Mouse (Mus musculus): ENCODE results near the gene Aatk. TPM values are rescaled to one million over a fixed set of nuclear protein-coding genes. Genes with fewer than 3 reads are reported as not detected.

Gene Aatk
- total RNA-seq, 2 experiments from 2014 or later: 30.1 to 30.9 TPM

DNA sequence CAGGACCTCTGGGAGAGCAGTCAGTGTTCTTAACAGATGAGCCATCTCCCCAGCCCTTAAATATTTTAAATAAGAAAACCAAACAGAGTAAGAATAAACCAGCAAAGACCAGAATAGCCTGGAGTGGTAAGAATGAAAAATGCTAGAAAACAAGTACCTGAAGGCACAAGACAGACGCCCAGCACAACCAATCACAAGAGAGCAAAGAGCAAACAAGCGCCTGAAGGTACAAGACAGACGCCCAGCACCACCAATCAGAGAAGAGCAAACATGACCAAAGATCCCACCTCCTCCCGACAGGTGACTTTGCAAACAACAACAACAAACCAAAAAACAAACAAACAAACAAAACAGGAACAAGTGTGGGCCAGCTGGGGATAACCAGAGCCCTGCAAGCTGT, 6.9 kb upstream of the Aatk start:
- no peak for DNase-seq (ENCODE audit: low spot score in 2 of 2)

DNA sequence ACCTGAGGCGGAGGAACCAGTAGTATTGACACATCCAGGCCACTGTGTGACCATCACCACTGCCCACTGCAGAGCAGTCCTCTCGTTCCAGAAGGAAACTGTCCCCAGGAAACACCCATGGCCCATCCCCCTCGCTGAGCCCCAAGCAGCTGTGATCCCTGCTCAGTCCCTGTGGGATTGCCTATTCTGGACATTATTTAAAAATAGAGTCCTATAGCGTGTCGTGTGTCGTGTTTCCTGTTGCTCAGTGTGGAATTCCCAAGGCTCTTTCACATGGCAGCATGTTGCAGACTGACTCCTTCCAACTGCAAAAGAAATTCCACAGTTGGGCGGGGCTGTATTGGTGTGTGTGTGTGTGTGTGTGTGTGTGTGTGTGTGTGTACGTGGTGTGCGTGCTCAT, 5.3 kb upstream of the Aatk start:
- no peak for DNase-seq (ENCODE audit: low spot score in 2 of 2)

DNA sequence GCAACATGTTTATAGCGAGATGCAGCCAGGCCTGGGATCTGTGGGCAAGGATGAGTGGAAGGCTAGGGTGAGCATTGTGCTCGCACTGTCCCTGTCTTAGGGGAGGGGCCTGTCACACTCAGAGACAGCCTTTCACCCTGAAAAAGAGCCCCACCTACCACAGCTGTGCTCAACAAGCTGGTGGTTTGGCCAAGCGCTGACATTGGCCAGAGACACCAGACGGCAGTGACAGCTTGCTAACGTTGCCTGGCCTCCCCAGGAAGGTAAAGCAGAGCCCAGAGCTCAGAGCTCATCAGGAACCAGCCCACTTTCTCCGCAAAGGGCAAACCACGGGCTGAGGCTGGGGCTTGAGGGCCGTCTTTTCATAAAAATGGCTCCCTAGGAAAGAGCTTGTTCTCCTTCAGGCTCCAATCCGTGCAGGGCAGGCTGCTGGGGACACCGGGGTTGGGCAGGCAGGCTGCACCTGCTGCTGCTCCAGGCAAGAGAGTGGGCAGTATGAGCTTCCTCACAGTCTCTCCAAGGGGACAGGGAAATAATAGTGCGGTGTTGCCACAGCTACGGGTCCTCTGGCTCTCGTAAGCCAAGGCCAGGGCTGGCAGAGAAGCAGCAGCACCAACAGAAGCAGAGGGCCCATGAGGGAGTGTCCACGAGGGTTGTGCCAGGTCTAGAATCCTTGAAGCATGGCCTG, 4.3 kb upstream of the Aatk start:
- no peak for DNase-seq (ENCODE audit: low spot score in 2 of 2)

- no peak for DNase-seq (ENCODE audit: low spot score in 2 of 2)
These were observed 2.1 kb upstream of the Aatk start for GRCm38 (mm10) chr11:120049067-120049466.

DNA sequence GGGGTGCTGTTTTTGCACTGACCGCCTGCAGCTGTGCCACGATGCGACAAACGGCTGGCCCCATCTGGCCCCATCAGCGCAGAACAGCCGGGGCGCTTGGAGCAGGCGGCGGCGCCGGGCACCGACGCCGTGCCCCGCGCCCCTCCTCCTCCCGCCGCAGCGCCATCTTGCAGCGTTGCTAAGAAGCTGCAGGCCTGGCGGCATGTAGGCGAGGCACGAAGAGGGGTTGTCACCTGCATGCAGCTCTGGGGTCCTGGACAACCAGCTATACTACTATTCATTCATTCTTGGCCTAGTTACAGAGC, 1.2 kb upstream of the Aatk start:
- DNase-seq (ENCODE audit: low spot score in 2 of 2): no peak

- no peak for DNase-seq (ENCODE audit: low spot score in 2 of 2)
These were observed 724 bp upstream of the Aatk start for GRCm38 (mm10) chr11:120047531-120048251.

DNA sequence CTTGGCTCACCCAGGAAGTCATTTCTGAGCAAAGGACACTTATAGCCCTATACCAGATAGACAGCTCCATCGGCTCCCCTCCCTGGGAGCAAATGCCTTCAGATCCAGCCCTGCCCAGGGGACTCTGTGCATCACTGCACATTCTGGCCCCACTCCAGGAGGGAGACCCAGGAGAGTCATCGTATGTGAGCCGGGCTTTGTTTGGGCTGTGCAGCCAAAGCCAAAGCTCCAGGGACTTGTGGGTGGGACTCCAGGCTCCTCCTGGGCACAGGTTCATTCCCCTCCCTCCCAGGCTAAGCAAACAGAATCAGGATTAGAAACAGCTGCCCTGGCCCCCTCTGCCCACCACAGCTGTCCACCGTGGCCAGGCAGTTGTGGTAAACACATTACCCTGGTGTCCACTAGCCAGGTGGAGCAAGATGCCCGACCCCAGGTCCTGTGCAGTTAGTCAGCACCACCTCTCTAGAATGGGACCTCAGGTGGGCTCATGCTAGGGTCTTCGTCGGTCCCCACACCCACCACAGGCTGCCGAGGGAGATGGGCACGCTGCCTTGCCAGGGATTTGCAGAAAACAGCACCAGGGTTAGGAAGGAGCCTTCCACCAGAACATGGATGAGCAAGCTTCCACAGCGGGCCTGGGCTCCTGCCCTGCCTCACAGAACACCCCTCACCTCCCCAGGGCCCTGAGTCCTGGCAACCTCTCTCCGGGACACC, 971 bp downstream of the Aatk start:
- DNase-seq (ENCODE audit: low spot score in 2 of 2): no peak

- no peak for DNase-seq (ENCODE audit: low spot score in 2 of 2)
These were observed 1.6 kb downstream of the Aatk start for GRCm38 (mm10) chr11:120045341-120045740.

DNA sequence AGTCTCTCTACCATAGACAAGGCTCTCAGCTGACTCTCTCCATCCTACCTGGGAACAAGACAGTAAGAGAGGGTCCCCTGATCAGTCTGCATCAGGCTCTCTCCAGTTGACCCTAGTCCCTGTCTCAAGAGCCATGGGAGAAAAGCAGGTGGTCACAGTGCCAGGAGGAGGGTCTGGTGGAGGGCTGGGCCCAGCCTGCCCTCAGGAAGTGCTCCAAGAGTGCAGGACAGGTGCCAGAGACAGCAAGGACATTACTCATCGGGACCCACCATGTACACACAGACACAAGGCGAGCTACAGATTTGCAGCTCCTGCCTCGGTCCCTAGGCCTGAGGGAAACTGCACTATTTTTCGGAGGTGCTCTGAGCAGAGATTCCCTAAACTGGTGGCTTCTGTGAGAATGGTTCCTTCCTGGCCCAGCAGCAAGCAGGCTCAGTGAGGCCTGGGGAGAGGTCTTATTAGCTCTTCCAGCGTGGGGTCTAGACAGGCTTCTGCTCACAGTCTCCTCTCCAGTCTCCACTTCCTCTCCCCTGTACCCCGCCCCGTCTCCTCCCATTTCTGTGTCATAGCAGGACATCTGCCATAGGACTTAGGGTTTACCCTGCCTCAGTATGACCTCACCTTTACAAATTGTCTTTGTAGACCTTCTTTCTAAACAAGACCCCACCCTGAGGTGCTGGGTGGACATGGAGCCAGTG, 4.7 kb downstream of the Aatk start:
- DNase-seq (ENCODE audit: low spot score in 2 of 2): no peak

DNA sequence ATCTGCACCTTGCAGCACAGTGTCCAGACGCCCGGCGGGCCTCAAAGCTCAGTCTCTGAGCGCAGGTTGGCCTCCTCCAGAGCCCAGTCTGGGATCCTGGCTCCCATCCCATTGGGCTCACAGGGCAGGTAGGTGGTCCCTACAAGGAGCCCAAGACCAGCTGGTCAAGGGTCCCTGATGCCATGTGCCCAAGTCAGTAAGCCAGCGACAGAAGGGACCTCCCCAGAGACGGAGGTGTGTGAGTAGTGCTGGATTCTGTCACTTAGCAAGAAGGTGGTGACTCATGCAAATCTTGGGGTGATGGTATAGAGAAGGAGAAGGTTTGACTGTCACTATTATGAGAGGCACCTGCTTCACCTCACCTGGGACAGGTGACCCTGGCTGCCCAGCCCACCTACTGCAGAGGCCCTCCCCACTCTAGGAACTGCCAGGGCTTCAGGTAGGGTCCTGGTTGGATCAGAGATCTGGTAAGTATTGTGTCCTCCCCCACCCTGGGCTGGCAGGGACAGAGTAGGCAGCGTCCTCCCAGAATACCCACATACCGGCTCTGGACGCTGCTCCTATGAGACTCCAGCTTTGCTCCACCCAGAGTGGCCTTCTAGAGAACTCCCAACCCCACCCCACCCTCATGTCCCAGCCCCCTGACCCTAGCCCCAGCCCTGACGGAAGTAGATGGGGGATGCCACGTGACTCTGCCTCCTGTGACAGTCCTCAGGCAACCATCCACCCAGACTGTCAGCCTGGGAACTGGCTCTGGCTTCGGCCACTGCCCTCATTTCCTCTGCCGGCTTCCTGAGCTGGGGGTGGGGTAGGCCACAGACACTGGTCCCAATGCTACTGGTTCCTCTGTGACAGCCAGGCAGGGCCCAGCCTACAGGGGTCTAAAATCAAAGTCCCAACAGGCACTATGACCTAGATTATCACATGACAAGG, 5.5 kb downstream of the Aatk start:
- no peak for DNase-seq (ENCODE audit: low spot score in 2 of 2)

GRCm38 (mm10) chr11:120040440-120040839, 6.5 kb downstream of the Aatk start:
- DNase-seq (ENCODE audit: low spot score in 2 of 2): no peak

DNA sequence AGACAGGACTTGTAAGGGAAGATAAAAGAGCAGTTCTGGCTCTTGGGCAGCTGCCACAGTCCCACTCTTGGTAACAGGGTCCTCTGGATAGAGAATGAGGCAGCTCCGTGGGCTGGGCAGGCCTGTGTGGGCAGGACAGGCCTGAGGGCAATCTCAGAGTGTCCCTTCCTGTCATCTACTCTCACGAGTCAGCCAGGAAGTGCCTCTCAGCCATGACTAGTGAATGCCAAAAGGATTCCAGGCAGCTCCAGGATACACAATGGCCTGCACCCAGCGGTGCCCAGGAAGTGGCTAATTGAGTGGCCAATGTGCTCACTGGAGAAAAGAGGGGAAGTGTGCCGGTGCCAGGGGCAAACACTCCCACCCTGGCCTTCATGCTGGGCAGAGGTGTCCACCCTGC, 7.4 kb downstream of the Aatk start:
- no peak for DNase-seq (ENCODE audit: low spot score in 2 of 2)

DNA sequence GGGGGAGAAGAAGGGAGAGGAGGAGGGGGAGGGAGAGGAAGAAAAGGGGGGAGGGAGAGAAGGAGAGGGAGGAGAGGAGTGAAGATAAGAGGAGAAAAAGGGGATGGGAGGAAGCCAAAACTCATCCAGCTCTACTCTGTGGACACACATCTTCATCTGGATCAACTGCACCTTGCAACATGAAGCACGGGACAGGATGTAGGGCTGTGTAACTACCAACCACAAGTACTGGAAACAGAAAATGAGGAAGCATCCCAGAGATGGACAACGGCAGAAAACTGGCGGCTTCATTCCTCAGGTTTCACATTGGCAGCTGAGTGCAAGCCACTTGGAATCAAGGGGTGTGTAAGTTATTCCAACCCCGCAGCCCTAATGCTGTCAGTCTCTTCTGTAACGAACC, 12.2 kb downstream of the Aatk start:
- no peak for DNase-seq (ENCODE audit: low spot score in 2 of 2)

DNA sequence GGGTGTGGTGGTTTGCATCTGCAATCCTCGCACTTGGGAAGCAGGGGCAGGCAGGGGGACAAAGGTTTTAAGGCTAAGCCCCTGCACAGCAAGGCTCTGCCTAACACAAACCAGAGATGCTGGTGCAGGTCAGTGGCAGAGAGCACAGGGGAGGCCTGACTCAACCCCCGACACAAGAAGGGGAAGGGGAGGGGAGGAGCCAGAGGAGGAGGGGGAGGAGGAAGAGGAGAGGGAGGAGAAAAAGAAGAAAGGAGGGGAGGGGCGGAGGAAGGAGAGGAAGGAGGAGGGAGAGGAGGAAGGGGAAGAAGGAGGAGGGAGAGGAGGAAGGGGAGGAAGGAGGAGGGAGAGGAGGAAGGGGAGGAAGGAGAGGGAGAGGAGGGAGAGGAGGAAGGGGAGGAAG, 12.7 kb downstream of the Aatk start:
- DNase-seq (ENCODE audit: low spot score in 2 of 2): no peak

GRCm38 (mm10) chr11:120033473-120033872, 13.5 kb downstream of the Aatk start:
- no peak for DNase-seq (ENCODE audit: low spot score in 2 of 2)

DNA sequence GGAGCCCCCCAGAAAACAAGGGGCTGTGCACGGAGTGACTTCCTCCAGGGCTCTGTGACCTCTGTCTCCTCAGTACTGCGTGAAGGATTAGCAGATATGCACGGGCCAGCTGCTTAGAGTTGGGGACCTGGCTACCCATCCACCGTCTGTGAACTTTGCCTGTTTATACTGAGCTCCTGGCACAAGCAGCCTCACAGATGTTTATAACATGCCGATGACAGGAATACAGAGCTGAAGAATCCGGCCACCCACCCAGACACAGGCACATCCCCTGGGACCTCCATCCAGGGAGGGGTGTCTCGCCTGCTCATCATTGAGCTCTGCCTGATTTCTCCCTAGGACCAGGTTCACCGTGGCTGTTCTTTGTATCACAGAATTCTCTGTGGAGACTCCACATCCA, 14.9 kb downstream of the Aatk start:
- DNase-seq (ENCODE audit: low spot score in 2 of 2): no peak

GRCm38 (mm10) chr11:120030145-120030901, 16.6 kb downstream of the Aatk start:
- no peak for DNase-seq (ENCODE audit: low spot score in 2 of 2)

DNA sequence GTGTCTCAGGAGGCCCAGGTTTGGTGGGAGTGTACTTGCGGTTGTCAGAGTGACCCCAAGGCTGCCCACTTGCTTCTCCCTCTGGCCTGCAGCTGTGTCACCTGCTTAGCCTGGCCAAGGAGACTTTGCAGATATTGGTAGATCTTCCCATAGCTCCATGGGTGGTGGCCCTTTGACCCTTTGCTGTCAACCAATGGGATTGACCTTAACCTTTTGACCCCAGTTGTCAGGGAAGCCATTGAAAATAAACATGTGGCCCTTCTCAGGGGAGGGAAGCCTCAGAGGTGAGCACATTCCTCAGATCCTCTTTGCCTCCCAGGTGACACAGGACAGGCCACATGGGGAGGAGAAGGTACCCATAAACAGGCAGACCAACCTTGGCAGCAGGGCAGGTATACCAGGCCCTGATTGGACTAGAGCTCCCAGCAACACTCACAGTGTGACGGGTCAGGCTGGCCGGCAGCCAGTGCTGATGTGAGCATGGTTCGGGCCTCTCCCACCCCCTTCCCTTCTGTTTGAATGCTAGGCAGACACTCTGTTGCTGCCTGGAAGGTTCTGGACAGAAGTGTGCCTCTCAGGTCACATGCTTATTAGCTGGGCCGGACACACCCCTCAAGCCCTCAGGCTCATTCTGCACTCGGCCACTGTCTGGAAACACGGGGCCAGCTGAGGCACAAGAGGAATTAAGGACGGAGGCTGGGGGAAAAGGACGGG, 17.4 kb downstream of the Aatk start:
- no peak for DNase-seq (ENCODE audit: low spot score in 2 of 2)

DNA sequence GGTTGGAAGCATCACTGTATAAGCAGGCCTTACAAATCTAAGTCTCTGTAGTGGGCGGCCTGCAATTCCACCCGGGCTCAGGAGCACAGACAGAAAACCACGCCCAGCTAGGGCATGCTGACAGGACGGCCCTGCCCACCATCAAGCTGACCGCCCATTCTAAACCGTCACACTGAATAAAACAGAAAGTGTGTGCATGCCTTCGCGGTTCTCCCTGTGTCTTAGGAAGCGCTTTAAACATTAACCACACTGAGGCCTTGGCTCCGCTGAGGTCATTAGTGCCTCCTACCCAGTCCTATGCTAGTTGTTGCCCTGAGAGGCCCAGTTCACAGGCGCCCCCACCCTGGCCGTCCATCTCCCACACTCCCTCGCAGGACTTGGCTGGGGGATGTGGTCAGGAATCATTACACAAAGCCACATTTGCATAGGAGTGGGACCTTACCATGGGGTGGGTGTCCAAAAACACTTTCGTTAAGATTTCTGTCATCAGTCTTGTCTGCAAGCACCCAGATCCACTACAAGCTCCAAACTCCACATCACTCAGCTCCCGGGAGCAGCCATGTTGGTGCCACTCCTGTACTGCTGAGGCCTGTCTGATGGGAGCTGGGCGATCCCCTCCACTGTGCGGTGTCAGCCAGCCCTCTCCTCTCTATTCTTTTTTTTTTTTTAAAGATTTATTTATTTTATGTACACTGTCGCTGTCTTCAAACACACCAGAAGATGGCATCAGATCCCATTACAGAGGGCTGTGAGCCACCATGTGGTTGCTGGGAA, 18.5 kb downstream of the Aatk start:
- no peak for DNase-seq (ENCODE audit: low spot score in 2 of 2)
